Mouse (Mus musculus): ENCODE results near the gene Gprc5a. TPM values are rescaled to one million over a fixed set of nuclear protein-coding genes. Genes with fewer than 3 reads are reported as not detected.

Gprc5a gene
- polyA plus RNA-seq, 1 experiment from 2014 or later, result 9.1 TPM

DNA sequence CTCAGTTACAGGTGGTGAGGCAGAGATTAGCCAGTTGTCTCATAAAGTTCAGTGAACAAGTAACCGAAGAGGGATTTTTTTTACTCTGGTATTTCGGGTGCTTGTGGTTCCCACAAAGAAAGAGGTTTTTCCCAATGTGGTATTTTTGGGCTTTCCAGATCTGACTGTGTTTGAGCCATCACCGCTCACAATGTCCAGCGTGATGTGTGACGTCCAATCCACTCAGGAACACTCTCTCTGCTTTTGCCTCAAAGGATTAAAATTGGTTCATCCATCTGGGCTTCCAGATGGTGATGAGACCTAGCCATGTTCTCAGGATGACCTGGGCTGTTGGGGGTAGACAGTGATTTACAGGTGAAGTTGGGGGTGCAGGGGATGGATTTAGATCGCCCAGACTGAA lies 41.6 kb downstream of the Gprc5a start:
- DNase-seq (ENCODE audit: low spot score) (no peak), ATAC-seq (replicated peaks; ENCODE audit: low FRiP score, low TSS enrichment, low read depth) (no peak)
- WGBS, result 90% methylated on average over 6 of the region's 6 CpGs
- Histone ChIP-seq H3K27me3 (replicated peaks; ENCODE audit: control insufficient read depth, insufficient read depth, low read length) (no peaks in the 10 kb centered on the region), H3K4me3 (ENCODE audit: low read depth, low read length) (no peak overlapping the region), H3K9ac (ENCODE audit: low read length) (no peak overlapping the region), H3K9me3 (ENCODE audit: control insufficient read depth, low read length) (no peaks in the 10 kb centered on the region), H3K4me1 (replicated peaks; ENCODE audit: control insufficient read depth, insufficient read depth, low read length) (no peaks in the 10 kb centered on the region), H3K36me3 (ENCODE audit: control insufficient read depth, insufficient read depth, low read length) (no peaks in the 10 kb centered on the region), H3K27ac (ENCODE audit: low read depth) (no peak overlapping the region), H3K4me2 (ENCODE audit: low read length) (no peak overlapping the region)

DNA sequence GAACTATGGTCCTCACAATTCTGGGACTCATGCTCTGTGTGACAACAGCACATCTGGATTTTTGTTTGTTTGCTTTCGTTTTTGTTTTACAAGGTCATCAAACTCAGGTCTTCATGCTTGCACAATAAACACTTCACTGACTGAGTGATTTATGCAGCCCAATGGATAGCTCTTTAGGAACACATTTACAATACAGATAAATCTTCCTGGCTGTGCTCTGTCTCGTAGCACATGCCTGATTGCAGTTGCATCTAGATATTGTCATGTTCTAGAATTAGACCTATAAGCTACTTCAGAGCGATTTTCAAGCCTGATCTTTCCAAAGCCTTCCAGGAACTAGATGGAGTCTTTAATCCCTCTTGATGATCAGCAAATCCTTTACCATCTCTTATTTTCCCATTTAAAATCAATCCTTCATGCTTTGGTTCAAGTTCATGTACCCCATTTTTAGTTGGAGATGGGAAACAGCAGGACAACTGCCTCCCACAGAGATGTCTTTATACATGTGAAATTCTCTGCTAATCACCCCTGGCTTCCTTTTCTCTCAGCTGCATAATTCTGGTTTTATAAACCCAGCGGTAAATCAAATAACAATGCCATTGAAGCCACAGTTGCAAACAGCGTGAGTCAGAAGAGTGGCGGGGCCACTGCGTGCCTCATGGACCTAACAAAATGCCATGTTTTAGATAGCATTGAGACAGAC lies 47.1 kb downstream of the Gprc5a start:
- Histone ChIP-seq H3K4me3 (ENCODE audit: low read depth, low read length) (no peak overlapping the region), H3K9ac (ENCODE audit: low read length) (no peak overlapping the region), H3K4me1 (replicated peaks; ENCODE audit: control insufficient read depth, insufficient read depth, low read length) (no peaks in the 10 kb centered on the region), H3K36me3 (ENCODE audit: control insufficient read depth, insufficient read depth, low read length) (no peaks in the 10 kb centered on the region), H3K27ac (ENCODE audit: low read depth) (no peak overlapping the region), H3K9me3 (ENCODE audit: control insufficient read depth, low read length) (no peaks in the 10 kb centered on the region), H3K4me2 (ENCODE audit: low read length) (no peak overlapping the region), H3K27me3 (replicated peaks; ENCODE audit: control insufficient read depth, insufficient read depth, low read length) (no peaks in the 10 kb centered on the region)
- ATAC-seq (replicated peaks; ENCODE audit: low FRiP score, low TSS enrichment, low read depth), result no peak
- DNase-seq (ENCODE audit: low spot score), result no peak
- WGBS, result 20% methylated on average over 7 of the region's 7 CpGs

DNA sequence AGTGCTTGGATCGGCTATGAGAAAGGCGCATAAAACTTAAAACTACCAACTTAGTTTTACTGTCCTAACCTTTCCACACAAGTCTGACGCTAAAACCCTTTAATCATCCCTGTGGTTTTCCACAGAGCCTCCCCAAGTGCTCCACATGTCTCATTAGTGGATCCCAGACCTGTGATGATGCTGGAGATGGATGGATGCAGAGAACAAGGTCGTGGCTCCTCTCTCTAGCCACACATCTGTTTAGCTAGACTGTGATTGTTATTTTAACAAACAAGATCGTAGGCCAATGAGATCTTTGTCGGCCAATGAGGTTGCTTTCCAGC lies 47.6 kb downstream of the Gprc5a start:
- H3K4me2 ChIP-seq (ENCODE audit: low read length), result no peak overlapping the region
- H3K4me1 ChIP-seq (replicated peaks; ENCODE audit: control insufficient read depth, insufficient read depth, low read length), result no peaks in the 10 kb centered on the region
- no peak overlapping the region for H3K27ac ChIP-seq (ENCODE audit: low read depth)
- H3K27me3 ChIP-seq (replicated peaks; ENCODE audit: control insufficient read depth, insufficient read depth, low read length), result no peaks in the 10 kb centered on the region
- no peak overlapping the region for H3K4me3 ChIP-seq (ENCODE audit: low read depth, low read length)
- WGBS, result 21% methylated on average over 6 of the region's 6 CpGs
- no peak overlapping the region for H3K9ac ChIP-seq (ENCODE audit: low read length)
- H3K9me3 ChIP-seq (ENCODE audit: control insufficient read depth, low read length), result no peaks in the 10 kb centered on the region
- no peaks in the 10 kb centered on the region for H3K36me3 ChIP-seq (ENCODE audit: control insufficient read depth, insufficient read depth, low read length)
- ATAC-seq (replicated peaks; ENCODE audit: low FRiP score, low TSS enrichment, low read depth) (no peak), DNase-seq (ENCODE audit: low spot score) (no peak)

DNA sequence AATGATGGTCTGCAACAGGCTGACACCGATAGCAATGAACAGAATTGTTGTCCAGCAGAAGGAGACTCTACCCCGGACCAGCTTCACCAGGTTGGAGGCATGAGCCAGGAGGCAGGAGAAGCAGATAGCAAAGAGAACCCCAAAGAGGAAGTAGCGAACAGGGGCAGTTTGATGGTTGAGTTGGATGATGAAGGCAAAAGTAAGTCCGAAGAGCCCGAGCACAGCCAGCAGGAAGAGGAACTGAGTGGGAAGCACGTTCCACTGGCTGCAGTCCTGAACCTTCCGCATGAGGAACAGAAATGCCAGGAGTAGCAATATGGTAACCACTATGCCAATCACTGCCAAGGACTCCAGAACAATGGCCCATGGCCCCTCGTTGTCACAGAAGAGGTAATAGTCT lies 51.0 kb downstream of the Gprc5a start:
- H3K27ac ChIP-seq (ENCODE audit: low read depth), result no peak overlapping the region
- no peak for ATAC-seq (replicated peaks; ENCODE audit: low FRiP score, low TSS enrichment, low read depth)
- WGBS, result 92% methylated on average over 8 of the region's 8 CpGs

DNA sequence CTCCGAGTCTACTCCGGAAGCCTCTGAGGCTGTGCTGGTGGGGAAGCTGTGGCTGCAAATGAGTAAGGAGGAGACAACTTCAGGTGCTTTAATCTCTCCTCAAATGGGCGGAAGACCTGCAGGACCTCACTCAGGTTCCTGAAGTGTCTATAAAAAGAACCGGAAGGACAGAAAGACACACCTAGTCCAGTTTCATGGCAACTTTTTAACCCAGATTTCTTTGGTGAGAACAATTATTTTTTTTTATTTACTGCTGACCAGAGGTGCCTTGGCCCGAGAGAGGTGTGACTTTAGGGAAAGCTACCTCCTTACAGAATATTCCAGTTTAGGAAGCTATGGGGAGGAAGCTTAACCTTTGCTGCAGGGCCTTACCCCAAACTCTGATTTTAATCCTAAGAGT lies 52.7 kb downstream of the Gprc5a start, which contains the start of gene Gprc5d:
Gene Gprc5d (minus strand): TSS at position 101 of the 400 bp plus-strand sequence.
- Histone ChIP-seq H3K4me1 (replicated peaks; ENCODE audit: control insufficient read depth, insufficient read depth, low read length) (no peaks in the 10 kb centered on the region), H3K27me3 (replicated peaks; ENCODE audit: control insufficient read depth, insufficient read depth, low read length) (no peaks in the 10 kb centered on the region), H3K4me2 (ENCODE audit: low read length) (no peak within 1 kb of the TSS), H3K4me3 (ENCODE audit: low read depth, low read length) (no peak within 1 kb of the TSS), H3K9me3 (ENCODE audit: control insufficient read depth, low read length) (no peaks in the 10 kb centered on the region), H3K36me3 (ENCODE audit: control insufficient read depth, insufficient read depth, low read length) (no peaks in the 10 kb centered on the region), H3K9ac (ENCODE audit: low read length) (no peak within 1 kb of the TSS), H3K27ac (ENCODE audit: low read depth) (no peak within 1 kb of the TSS)
- no peak for ATAC-seq (replicated peaks; ENCODE audit: low FRiP score, low TSS enrichment, low read depth)
- DNase-seq (ENCODE audit: low spot score), result no peak
- WGBS, result 89% methylated on average over 5 of the region's 5 CpGs

More for the DNA sequence above, 51.0 kb downstream of the Gprc5a start:
- DNase-seq (ENCODE audit: low spot score), result no peak
- H3K9ac ChIP-seq (ENCODE audit: low read length), result no peak overlapping the region
- H3K9me3 ChIP-seq (ENCODE audit: control insufficient read depth, low read length), result no peaks in the 10 kb centered on the region
- no peaks in the 10 kb centered on the region for H3K36me3 ChIP-seq (ENCODE audit: control insufficient read depth, insufficient read depth, low read length)
- H3K4me2 ChIP-seq (ENCODE audit: low read length), result no peak overlapping the region
- no peak overlapping the region for H3K4me3 ChIP-seq (ENCODE audit: low read depth, low read length)
- H3K4me1 ChIP-seq (replicated peaks; ENCODE audit: control insufficient read depth, insufficient read depth, low read length), result no peaks in the 10 kb centered on the region
- H3K27me3 ChIP-seq (replicated peaks; ENCODE audit: control insufficient read depth, insufficient read depth, low read length), result no peaks in the 10 kb centered on the region

DNA sequence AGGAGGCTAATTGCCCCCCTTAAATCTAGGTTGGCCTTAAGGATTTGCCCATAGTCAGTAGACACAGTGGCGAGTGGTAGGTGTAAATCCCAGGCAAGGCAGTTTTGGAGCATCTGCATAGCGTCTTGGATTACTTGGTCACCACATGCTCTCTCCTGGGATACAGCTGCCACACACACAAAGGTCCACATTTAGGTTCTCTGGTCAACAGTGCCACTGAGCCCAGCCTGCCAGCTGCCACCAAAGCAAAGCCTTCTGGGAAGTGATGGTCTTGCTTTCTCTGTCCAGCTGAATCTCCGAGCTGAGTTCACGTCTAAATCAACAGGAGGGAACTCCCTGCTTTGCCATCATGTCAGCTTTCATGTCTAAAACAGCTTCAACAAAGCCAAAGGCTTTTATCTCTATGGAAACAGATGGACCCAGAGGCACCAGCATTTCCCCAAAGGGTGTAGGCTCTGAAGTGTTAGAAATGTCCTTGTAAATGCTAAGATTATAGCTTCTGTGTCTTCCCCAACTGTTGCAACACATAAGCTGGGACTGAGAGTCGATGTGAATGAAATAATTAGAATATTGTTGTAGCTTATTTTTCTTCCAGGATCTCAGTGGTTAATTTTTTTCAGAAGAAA lies 59.4 kb downstream of the Gprc5a start:
- ATAC-seq (replicated peaks; ENCODE audit: low FRiP score, low TSS enrichment, low read depth) (no peak), DNase-seq (ENCODE audit: low spot score) (no peak)
- Histone ChIP-seq H3K4me2 (ENCODE audit: low read length) (no peak overlapping the region), H3K4me3 (ENCODE audit: low read depth, low read length) (no peak overlapping the region), H3K9ac (ENCODE audit: low read length) (no peak overlapping the region), H3K27me3 (replicated peaks; ENCODE audit: control insufficient read depth, insufficient read depth, low read length) (no peaks in the 10 kb centered on the region), H3K27ac (ENCODE audit: low read depth) (no peak overlapping the region), H3K4me1 (replicated peaks; ENCODE audit: control insufficient read depth, insufficient read depth, low read length) (no peaks in the 10 kb centered on the region), H3K36me3 (ENCODE audit: control insufficient read depth, insufficient read depth, low read length) (no peaks in the 10 kb centered on the region), H3K9me3 (ENCODE audit: control insufficient read depth, low read length) (no peaks in the 10 kb centered on the region)
- 55% methylated on average over 5 of the region's 5 CpGs for WGBS

DNA sequence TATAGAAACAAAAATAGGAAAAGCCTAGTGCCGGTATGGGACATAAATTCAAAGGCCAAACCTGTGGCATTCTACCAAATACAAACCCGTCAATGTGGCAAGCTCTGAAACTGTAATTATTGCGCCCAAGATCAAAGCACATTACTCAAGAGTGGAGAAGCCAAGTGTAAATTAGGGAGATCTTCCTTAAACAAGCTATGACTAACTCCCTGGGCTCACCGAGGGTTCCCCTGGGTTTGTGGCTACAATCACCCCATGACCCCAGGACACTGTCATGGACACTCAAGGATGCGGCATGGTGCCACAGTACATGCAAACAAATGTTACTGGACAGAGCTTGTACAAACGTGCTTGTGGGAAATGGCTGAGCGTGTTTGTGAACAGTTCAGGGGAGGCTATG lies 67.6 kb downstream of the Gprc5a start:
- 84% methylated on average over 7 of the region's 7 CpGs for WGBS
- H3K4me2 ChIP-seq (ENCODE audit: low read length), result no peak overlapping the region
- ATAC-seq (replicated peaks; ENCODE audit: low FRiP score, low TSS enrichment, low read depth) (no peak), DNase-seq (ENCODE audit: low spot score) (no peak)
- no peaks in the 10 kb centered on the region for H3K9me3 ChIP-seq (ENCODE audit: control insufficient read depth, low read length)
- H3K4me1 ChIP-seq (replicated peaks; ENCODE audit: control insufficient read depth, insufficient read depth, low read length), result no peaks in the 10 kb centered on the region
- no peak overlapping the region for H3K27ac ChIP-seq (ENCODE audit: low read depth)
- no peak overlapping the region for H3K4me3 ChIP-seq (ENCODE audit: low read depth, low read length)
- H3K36me3 ChIP-seq (ENCODE audit: control insufficient read depth, insufficient read depth, low read length), result no peaks in the 10 kb centered on the region
- H3K9ac ChIP-seq (ENCODE audit: low read length), result no peak overlapping the region
- H3K27me3 ChIP-seq (replicated peaks; ENCODE audit: control insufficient read depth, insufficient read depth, low read length), result no peaks in the 10 kb centered on the region

DNA sequence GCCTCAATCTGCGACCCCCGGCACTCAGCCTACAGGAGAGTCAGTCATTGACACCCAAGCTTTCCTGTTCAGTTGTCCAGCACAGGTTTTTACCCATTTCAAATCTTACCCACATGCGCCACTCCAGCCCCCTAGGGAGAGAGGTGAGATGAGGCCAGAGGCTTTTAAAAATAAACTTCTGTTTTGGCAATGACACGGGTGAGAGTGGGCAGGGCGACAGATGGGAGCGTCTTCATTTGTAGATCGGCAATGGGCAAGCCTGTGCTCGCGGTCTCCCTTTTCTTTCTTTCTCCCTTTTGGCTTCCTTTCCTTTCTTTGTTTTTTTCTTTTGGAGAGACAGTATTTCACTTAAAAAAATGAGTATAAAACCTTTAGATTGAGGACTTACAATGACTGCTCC lies 68.0 kb downstream of the Gprc5a start:
- no peak for ATAC-seq (replicated peaks; ENCODE audit: low FRiP score, low TSS enrichment, low read depth)
- no peaks in the 10 kb centered on the region for H3K36me3 ChIP-seq (ENCODE audit: control insufficient read depth, insufficient read depth, low read length)
- H3K27me3 ChIP-seq (replicated peaks; ENCODE audit: control insufficient read depth, insufficient read depth, low read length), result no peaks in the 10 kb centered on the region
- DNase-seq (ENCODE audit: low spot score), result no peak
- H3K27ac ChIP-seq (ENCODE audit: low read depth), result no peak overlapping the region
- H3K4me3 ChIP-seq (ENCODE audit: low read depth, low read length), result no peak overlapping the region
- WGBS, result 94% methylated on average over 9 of the region's 9 CpGs
- no peaks in the 10 kb centered on the region for H3K9me3 ChIP-seq (ENCODE audit: control insufficient read depth, low read length)
- no peaks in the 10 kb centered on the region for H3K4me1 ChIP-seq (replicated peaks; ENCODE audit: control insufficient read depth, insufficient read depth, low read length)
- H3K9ac ChIP-seq (ENCODE audit: low read length), result no peak overlapping the region
- H3K4me2 ChIP-seq (ENCODE audit: low read length), result no peak overlapping the region
